Mouse (Mus musculus): ENCODE measurements at regions not wholly inside any gene's neighbourhood (a gene's known extent, or its start where the extent isn't known, plus 50 kb on each side); places are given as distances from the start of the nearest gene placed in this dataset.

- no peaks in the 10 kb centered on the region for H3K36me3 ChIP-seq (ENCODE audit: control insufficient read depth, insufficient read depth, low read length)
- no peaks in the 10 kb centered on the region for H3K27me3 ChIP-seq (replicated peaks; ENCODE audit: control insufficient read depth, insufficient read depth, low read length)
- DNase-seq, result no peak
- no peak overlapping the region for H3K4me3 ChIP-seq (ENCODE audit: insufficient read depth, low read depth, low read length)
- TF ChIP-seq CTCF (conservative IDR thresholded peaks at IDR 0.05; ENCODE audit: insufficient read depth, insufficient read length, low read depth, low read length) (no peak), POLR2A (IDR thresholded peaks at IDR 0.05; ENCODE audit: low read depth, low read length) (no peak)
- 53% methylated on average over 5 of the region's 5 CpGs for WGBS
- H3K27ac ChIP-seq (ENCODE audit: insufficient read depth, low read depth, low read length), result no peak overlapping the region
- H3K4me1 ChIP-seq (ENCODE audit: control insufficient read depth, insufficient read depth, low read length), result no peaks in the 10 kb centered on the region
Measured at GRCm38 (mm10) chr10:12018281-12018680, 675.1 kb downstream of the Epm2a start.

- Histone ChIP-seq H3K27me3 (replicated peaks; ENCODE audit: control insufficient read depth, insufficient read depth, low read length) (no peaks in the 10 kb centered on the region), H3K27ac (ENCODE audit: insufficient read depth, low read depth, low read length) (no peak overlapping the region), H3K4me3 (ENCODE audit: insufficient read depth, low read depth, low read length) (no peak overlapping the region), H3K4me1 (ENCODE audit: control insufficient read depth, insufficient read depth, low read length) (no peaks in the 10 kb centered on the region), H3K36me3 (ENCODE audit: control insufficient read depth, insufficient read depth, low read length) (no peaks in the 10 kb centered on the region)
- TF ChIP-seq CTCF (conservative IDR thresholded peaks at IDR 0.05; ENCODE audit: insufficient read depth, insufficient read length, low read depth, low read length), result no peak
- TF ChIP-seq POLR2A (IDR thresholded peaks at IDR 0.05; ENCODE audit: low read depth, low read length), result no peak
- no peak for DNase-seq
- 56% methylated on average over 14 of the region's 14 CpGs for WGBS
Measured at GRCm38 (mm10) chr10:12019159-12019779, 676.1 kb downstream of the Epm2a start.

GRCm38 (mm10) chr10:12020576-12020975 is 677.4 kb downstream of the Epm2a start:
- no peaks in the 10 kb centered on the region for H3K27me3 ChIP-seq (replicated peaks; ENCODE audit: control insufficient read depth, insufficient read depth, low read length)
- TF ChIP-seq CTCF (conservative IDR thresholded peaks at IDR 0.05; ENCODE audit: insufficient read depth, insufficient read length, low read depth, low read length) (no peak), POLR2A (IDR thresholded peaks at IDR 0.05; ENCODE audit: low read depth, low read length) (no peak)
- DNase-seq, result no peak
- H3K27ac ChIP-seq (ENCODE audit: insufficient read depth, low read depth, low read length), result no peak overlapping the region
- 83% methylated on average over 4 of the region's 4 CpGs for WGBS
- no peaks in the 10 kb centered on the region for H3K36me3 ChIP-seq (ENCODE audit: control insufficient read depth, insufficient read depth, low read length)
- no peak overlapping the region for H3K4me3 ChIP-seq (ENCODE audit: insufficient read depth, low read depth, low read length)
- H3K4me1 ChIP-seq (ENCODE audit: control insufficient read depth, insufficient read depth, low read length), result no peaks in the 10 kb centered on the region

- Histone ChIP-seq H3K4me1 (ENCODE audit: control insufficient read depth, insufficient read depth, low read length) (no peaks in the 10 kb centered on the region), H3K4me3 (ENCODE audit: insufficient read depth, low read depth, low read length) (no peak overlapping the region), H3K36me3 (ENCODE audit: control insufficient read depth, insufficient read depth, low read length) (no peaks in the 10 kb centered on the region), H3K27me3 (replicated peaks; ENCODE audit: control insufficient read depth, insufficient read depth, low read length) (no peaks in the 10 kb centered on the region), H3K27ac (ENCODE audit: insufficient read depth, low read depth, low read length) (no peak overlapping the region)
- 52% methylated on average over 1 of the region's 1 CpGs for WGBS
- no peak for TF ChIP-seq CTCF (conservative IDR thresholded peaks at IDR 0.05; ENCODE audit: insufficient read depth, insufficient read length, low read depth, low read length)
- TF ChIP-seq POLR2A (IDR thresholded peaks at IDR 0.05; ENCODE audit: low read depth, low read length), result no peak
- no peak for DNase-seq
Measured at GRCm38 (mm10) chr10:12035159-12035558, 692.0 kb downstream of the Epm2a start.

GRCm38 (mm10) chr10:12045937-12046336 is 702.7 kb downstream of the Epm2a start:
- 58% methylated on average over 2 of the region's 2 CpGs for WGBS
- TF ChIP-seq POLR2A (IDR thresholded peaks at IDR 0.05; ENCODE audit: low read depth, low read length), result no peak

GRCm38 (mm10) chr10:12059728-12060127 is 716.5 kb downstream of the Epm2a start:
- Histone ChIP-seq H3K27ac (ENCODE audit: insufficient read depth, low read depth, low read length) (no peak overlapping the region), H3K4me1 (ENCODE audit: control insufficient read depth, insufficient read depth, low read length) (no peaks in the 10 kb centered on the region), H3K27me3 (replicated peaks; ENCODE audit: control insufficient read depth, insufficient read depth, low read length) (no peaks in the 10 kb centered on the region), H3K36me3 (ENCODE audit: control insufficient read depth, insufficient read depth, low read length) (no peaks in the 10 kb centered on the region), H3K4me3 (ENCODE audit: insufficient read depth, low read depth, low read length) (no peak overlapping the region)
- no peak for DNase-seq
- 87% methylated on average over 1 of the region's 1 CpGs for whole genome bisulfite sequencing
- no peak for TF ChIP-seq CTCF (conservative IDR thresholded peaks at IDR 0.05; ENCODE audit: insufficient read depth, insufficient read length, low read depth, low read length)
- no peak for TF ChIP-seq POLR2A (IDR thresholded peaks at IDR 0.05; ENCODE audit: low read depth, low read length)

More at GRCm38 (mm10) chr10:12045937-12046336, 702.7 kb downstream of the Epm2a start:
- no peak overlapping the region for H3K4me3 ChIP-seq (ENCODE audit: insufficient read depth, low read depth, low read length)
- no peaks in the 10 kb centered on the region for H3K27me3 ChIP-seq (replicated peaks; ENCODE audit: control insufficient read depth, insufficient read depth, low read length)
- no peak for DNase-seq
- H3K27ac ChIP-seq (ENCODE audit: insufficient read depth, low read depth, low read length), result no peak overlapping the region
- H3K36me3 ChIP-seq (ENCODE audit: control insufficient read depth, insufficient read depth, low read length), result no peaks in the 10 kb centered on the region
- no peaks in the 10 kb centered on the region for H3K4me1 ChIP-seq (ENCODE audit: control insufficient read depth, insufficient read depth, low read length)

GRCm38 (mm10) chr10:12061069-12061861 is 718.1 kb downstream of the Epm2a start:
- Histone ChIP-seq H3K27ac (ENCODE audit: insufficient read depth, low read depth, low read length) (no peak overlapping the region), H3K4me3 (ENCODE audit: insufficient read depth, low read depth, low read length) (no peak overlapping the region), H3K27me3 (replicated peaks; ENCODE audit: control insufficient read depth, insufficient read depth, low read length) (no peaks in the 10 kb centered on the region), H3K4me1 (ENCODE audit: control insufficient read depth, insufficient read depth, low read length) (no peaks in the 10 kb centered on the region), H3K36me3 (ENCODE audit: control insufficient read depth, insufficient read depth, low read length) (no peaks in the 10 kb centered on the region)
- TF ChIP-seq POLR2A (IDR thresholded peaks at IDR 0.05; ENCODE audit: low read depth, low read length) (no peak), CTCF (conservative IDR thresholded peaks at IDR 0.05; ENCODE audit: insufficient read depth, insufficient read length, low read depth, low read length) (no peak)
- WGBS, result 46% methylated on average over 5 of the region's 5 CpGs
- DNase-seq, result no peak

Data from kidney, adult 2 months (tissue).